Mouse (Mus musculus) thymus, adult 2 months (tissue): Measurements from ENCODE around the gene Wwox.

ENCODE experiments used
- CTCF ChIP-seq: fragments of 200-500 bp; IDR thresholded peaks from 2 replicates; pipeline ENCODE4 v1.5.1; 2012; ENCODE audit warnings: mild to moderate bottlenecking, control low read depth, low read length, moderate library complexity, borderline replicate concordance; ENCODE audit not compliant: control insufficient read depth, poor library complexity, insufficient read depth; ENCODE audit errors: extremely low read depth
- POLR2A ChIP-seq: fragments of 200-500 bp; IDR thresholded peaks from 2 replicates; pipeline ENCODE4 v1.6.1; 2012; ENCODE audit warnings: mild to moderate bottlenecking, low read length, control low read depth, moderate library complexity; ENCODE audit not compliant: control insufficient read depth, poor library complexity, insufficient read depth; ENCODE audit errors: extremely low read depth

DNA sequence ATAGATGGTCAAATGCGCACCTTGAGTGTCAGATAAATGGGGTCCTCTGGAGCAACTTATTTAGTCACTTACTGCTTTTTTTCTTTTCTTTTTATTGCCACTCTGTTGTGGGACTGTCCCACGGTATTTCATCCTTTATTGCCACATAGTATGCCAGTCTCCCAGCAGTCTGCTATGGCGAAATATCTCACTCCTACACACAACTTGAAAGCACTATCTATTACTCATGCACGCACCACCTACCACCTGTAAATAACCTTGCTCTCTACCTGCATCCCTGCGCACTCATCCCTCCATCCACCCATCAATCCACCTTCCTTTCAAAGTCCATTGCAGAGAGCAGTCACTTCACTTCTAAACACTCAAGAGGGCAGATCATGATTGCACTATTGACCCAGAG lies 687.2 kb downstream of the Wwox start:
- no peak for TF ChIP-seq POLR2A
- no peak for TF ChIP-seq CTCF
